Mouse (Mus musculus) heart, embryonic 11.5 days (tissue): Measurements from ENCODE around the gene Gm8265. TPM values are rescaled to one million over a fixed set of nuclear protein-coding genes. Genes with fewer than 3 reads are reported as not detected.
"Not testable (repeated sequence)": the region's sequence is repeated elsewhere in the genome, so short reads cannot be mapped to it uniquely, and the experiment has no call there.

ENCODE experiments used
- ATAC-seq: fragments of 200-750 bp; cut with Nextera tagmentation; replicated peaks from 2 replicates; pipeline ENCODE4 v1.8.0; 2017; ENCODE audit warnings: moderate library complexity; ENCODE audit not compliant: insufficient number of reproducible peaks, low FRiP score, low TSS enrichment
- H3K27ac ChIP-seq: fragments of 300-500 bp; sonication (generic); 2 replicates; pipeline ENCODE4 v1.5.1; 2014; ENCODE audit warnings: mild to moderate bottlenecking, low read depth, low read length
- H3K27me3 ChIP-seq: fragments of 300-500 bp; sonication (generic); 2 replicates; pipeline ENCODE4 v1.6.1; 2014; ENCODE audit warnings: mild to moderate bottlenecking, low read length, mixed read lengths; ENCODE audit not compliant: control insufficient read depth, insufficient read depth
- H3K36me3 ChIP-seq: fragments of 300-500 bp; sonication (generic); 2 replicates; pipeline ENCODE4 v1.6.1; 2014; ENCODE audit warnings: mild to moderate bottlenecking, low read length, moderate library complexity, mixed read lengths; ENCODE audit not compliant: control insufficient read depth, insufficient read depth
- H3K4me1 ChIP-seq: fragments of 300-500 bp; sonication (generic); 2 replicates; pipeline ENCODE4 v1.6.1; 2014; ENCODE audit warnings: low read length; ENCODE audit not compliant: control insufficient read depth, insufficient read depth
- H3K4me2 ChIP-seq: fragments of 300-500 bp; sonication (generic); 2 replicates; pipeline ENCODE4 v1.6.1; 2014; ENCODE audit warnings: mild to moderate bottlenecking, moderate library complexity
- H3K4me3 ChIP-seq: fragments of 300-500 bp; sonication (generic); 2 replicates; pipeline ENCODE4 v1.5.1; 2014; ENCODE audit warnings: low read depth, low read length
- H3K9ac ChIP-seq: fragments of 300-500 bp; sonication (generic); 2 replicates; pipeline ENCODE4 v1.6.1; 2014; ENCODE audit warnings: mild to moderate bottlenecking, low read depth, low read length, moderate library complexity
- H3K9me3 ChIP-seq: fragments of 300-500 bp; sonication (generic); replicated peaks from 2 replicates; pipeline ENCODE4 v1.6.1; 2016; ENCODE audit warnings: low read length; ENCODE audit not compliant: control insufficient read depth
- WGBS: fragments of 180-500 bp; shearing (Covaris S2); extraction: QIAGEN DNeasy Blood & Tissue Kit; methylation state at CpG from one replicate; pipeline ENCODE4 v1.1.7; 2014; ENCODE audit not compliant: insufficient replicate concordance; 5-methylcytosine and 5-hydroxymethylcytosine counted together
- polyA plus RNA-seq: library from polyadenylated mRNA; unstranded; fragments of >200 nt; fragmentation: Nextera tagmentation; extraction: Ambion mirVana; gene quantifications from 2 replicates; pipeline ENCODE4 v1.2.1, GENCODE M21; 2014

Gene Gm8265
- polyA plus RNA-seq: not detected in 2 replicates

DNA sequence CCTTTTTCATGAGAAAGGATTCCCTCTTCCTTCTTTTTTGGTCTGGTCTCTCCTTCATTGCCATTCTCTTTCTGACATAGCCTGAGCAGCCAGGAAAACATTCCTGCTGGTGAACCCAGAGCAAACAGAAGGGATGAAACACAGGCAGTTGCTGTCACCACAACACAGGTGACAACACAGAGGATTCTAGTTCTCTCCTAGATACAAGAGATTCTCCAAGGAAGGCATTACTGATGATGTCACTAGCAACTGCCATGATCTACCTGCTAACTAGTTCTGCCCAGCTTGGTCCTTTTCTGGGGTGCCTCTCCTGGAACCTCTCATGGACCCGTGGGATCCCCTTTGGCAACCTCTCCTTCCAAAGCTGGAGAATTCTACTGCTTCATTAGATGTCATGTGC lies at the start of gene Gm8265:
TSS of gene Gm8265 (minus strand) at position 101 of the 400 bp plus-strand sequence.
- not testable (repeated sequence) for H3K9ac ChIP-seq, H3K9me3 ChIP-seq, H3K4me3 ChIP-seq, ATAC-seq, H3K4me1 ChIP-seq, H3K27me3 ChIP-seq, H3K4me2 ChIP-seq, H3K27ac ChIP-seq, H3K36me3 ChIP-seq
- WGBS: no CpG with 5 or more reads among the region's 1 CpGs

Other genes with a start within 250 kb of the Gm8265 start
- not detected in 2 replicates for gene Gm3500, start 244.0 kb downstream of the Gm8265 start, polyA plus RNA-seq
- gene Gm3194, start 177.6 kb downstream of the Gm8265 start, polyA plus RNA-seq: 0.44 and 0.66 TPM in 2 replicates
- not detected in 2 replicates for gene Gm8246, start 155.2 kb downstream of the Gm8265 start, polyA plus RNA-seq
- gene Gm3187, start 148.8 kb downstream of the Gm8265 start, polyA plus RNA-seq: not detected in 2 replicates
- 1.9 and 2.2 TPM in 2 replicates for gene Gm3488, start 131.4 kb downstream of the Gm8265 start, polyA plus RNA-seq
- gene Gm3532, start 94.5 kb downstream of the Gm8265 start, polyA plus RNA-seq: not detected in 2 replicates
- not detected in 2 replicates for gene Gm9603, start 54.4 kb upstream of the Gm8265 start, polyA plus RNA-seq
- gene Gm3373, start 108.5 kb upstream of the Gm8265 start, polyA plus RNA-seq: 0.11 TPM in 1 of 2 replicates, not detected in the other
- 0.65 and 0.90 TPM in 2 replicates for gene Gm3383, start 175.0 kb upstream of the Gm8265 start, polyA plus RNA-seq
- gene Gm3424, start 197.3 kb upstream of the Gm8265 start, polyA plus RNA-seq: not detected in 2 replicates
- gene Gm8237, start 247.4 kb upstream of the Gm8265 start, polyA plus RNA-seq: not detected in 2 replicates